Mouse (Mus musculus): Measurements from ENCODE around the gene Stx1b. TPM values are rescaled to one million over a fixed set of nuclear protein-coding genes. Genes with fewer than 3 reads are reported as not detected.
"Not testable (repeated sequence)": the region's sequence is repeated elsewhere in the genome, so short reads cannot be mapped to it uniquely, and the experiment has no call there.

The Stx1b gene
- total RNA-seq, 1 experiment from 2014 or later, result 0.64 TPM

DNA sequence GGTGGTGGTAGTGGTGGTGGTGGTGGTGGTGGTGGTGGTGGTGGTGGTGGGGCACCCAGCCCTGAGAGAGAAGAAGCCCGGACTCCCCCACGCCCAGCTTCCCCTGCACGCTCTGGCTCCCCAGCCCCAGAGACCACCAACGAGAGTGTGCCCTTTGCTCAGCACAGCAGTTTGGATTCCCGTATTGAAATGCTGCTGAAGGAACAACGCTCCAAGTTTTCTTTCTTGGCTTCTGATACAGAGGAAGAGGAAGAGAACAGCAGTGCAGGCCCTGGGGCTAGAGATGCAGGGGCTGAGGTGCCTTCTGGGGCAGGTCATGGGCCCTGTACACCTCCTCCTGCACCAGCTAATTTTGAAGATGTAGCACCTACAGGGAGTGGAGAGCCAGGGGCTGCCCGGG is 39.0 kb downstream of the Stx1b start, which contains the start of gene Gm49388:
TSS of gene Gm49388 (plus strand) at position 301 of the 400 bp plus-strand sequence.
- no peak for ATAC-seq (replicated peaks; ENCODE audit: low read depth, poor library complexity, severe bottlenecking)

DNA sequence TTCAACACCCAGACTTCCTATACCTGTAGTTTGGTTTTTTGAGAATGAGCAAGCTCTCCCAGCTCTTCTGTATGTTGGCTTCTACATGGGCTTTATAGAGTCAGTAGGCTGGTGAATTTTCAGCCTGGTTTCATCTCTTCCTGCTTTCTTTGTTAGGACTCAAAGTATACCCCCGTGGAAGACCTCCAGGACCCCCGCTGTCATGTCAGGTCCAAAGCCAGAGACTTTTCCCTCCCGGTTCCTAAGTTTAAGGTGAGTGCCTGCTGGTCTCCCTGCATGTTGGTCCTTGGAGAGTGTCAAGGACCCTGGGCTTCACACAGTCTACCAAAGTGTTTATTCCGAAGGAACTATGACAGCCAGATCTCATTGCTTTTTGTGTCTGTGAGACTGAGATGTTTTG is 46.0 kb downstream of the Stx1b start:
- no peak for ATAC-seq (replicated peaks; ENCODE audit: low read depth, poor library complexity, severe bottlenecking)

DNA sequence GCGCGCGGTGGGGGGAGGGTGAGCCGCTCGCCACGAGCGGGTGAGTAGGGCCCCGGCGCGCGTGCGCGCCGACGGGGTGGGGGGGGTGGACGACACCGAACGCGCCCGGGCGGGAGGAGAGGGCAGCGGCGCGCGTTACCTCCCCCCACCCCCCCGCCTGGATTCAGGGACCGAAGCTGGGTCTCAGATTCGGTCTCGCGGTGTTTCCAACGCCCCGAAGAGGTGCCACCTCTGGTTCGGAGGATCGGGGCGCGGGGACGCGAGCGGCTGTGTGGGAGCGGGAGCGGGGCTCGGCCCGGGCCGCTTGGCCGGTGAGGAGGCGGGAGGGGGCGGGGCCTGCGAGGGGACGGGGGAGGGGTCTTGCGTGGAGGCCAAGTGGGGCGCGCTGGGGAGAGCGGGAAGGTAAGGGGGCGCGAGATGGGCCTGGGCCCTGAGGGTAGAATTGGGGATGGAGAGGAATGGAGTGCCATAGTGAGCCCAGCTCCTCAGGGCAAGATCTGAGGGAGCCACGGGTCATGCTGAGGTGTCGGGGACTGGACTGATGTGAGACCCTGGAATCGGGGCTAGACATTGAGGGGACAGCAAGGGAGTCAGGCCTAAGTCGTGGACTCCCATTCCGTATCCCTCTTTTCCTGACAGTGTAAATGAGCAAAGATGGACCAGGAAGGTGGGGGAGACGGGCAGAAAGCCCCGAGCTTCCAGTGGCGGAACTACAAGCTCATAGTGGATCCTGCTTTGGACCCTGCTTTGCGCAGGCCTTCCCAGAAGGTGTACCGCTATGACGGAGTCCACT is 46.7 kb downstream of the Stx1b start:
- ATAC-seq (replicated peaks; ENCODE audit: low read depth, poor library complexity, severe bottlenecking), result peak; percentile 4; the same call in 1 of the 2 replicates

DNA sequence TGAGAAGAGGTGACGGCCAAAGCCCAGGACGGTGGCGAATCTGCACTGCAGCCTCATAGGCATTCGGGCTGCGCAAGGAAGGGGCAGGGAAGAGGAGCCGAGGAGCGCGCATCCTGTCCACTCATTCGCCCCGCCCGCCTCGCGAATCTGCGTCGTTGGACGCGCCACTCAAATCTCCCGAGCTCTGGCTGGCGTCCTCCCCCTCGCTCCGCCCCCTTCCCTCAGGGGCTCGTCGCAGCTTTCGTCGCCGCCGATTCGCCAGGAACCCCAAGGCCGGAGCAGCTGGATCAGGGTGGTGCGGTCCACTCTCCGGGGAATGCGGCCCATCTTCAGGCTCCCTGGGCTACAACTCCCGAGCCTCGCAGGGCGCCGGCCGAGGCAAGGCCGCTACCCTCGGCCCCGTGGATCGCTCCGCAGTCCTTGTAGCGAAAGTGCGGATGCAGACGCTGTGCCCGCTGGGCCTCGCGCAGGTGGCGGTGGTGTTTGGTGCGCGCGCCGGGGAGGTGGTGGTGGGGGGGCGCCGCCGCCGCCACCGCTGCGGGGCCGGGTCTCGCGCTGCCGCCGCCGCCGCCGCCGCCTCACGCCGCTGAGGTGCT is 47.4 kb downstream of the Stx1b start:
- peak; percentile 87 for ATAC-seq (replicated peaks; ENCODE audit: low read depth, poor library complexity, severe bottlenecking)

DNA sequence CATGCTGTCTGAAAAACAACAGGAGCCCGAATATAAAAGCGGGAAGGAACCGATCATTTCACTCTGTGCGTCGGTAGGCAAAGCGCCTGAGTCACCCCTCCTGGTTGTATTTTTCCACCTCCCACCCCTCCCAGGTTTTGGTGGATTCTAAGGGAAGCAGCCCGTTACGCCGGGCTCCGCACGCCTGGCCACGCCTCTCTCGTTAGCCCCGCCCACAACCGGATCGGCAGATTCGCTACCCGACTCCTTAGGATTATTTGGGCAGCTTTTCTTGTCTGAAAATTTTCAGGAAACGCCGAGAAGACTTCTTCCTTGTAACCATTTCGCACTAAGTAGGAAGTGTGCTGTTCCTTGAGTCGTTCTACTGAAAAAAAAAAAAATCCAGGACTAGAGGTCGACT is 47.9 kb downstream of the Stx1b start, which contains the start of gene Setd1a:
TSS of gene Setd1a (plus strand) at position 245 of the 400 bp plus-strand sequence.
- ATAC-seq (replicated peaks; ENCODE audit: low read depth, poor library complexity, severe bottlenecking), result peak; percentile 58

DNA sequence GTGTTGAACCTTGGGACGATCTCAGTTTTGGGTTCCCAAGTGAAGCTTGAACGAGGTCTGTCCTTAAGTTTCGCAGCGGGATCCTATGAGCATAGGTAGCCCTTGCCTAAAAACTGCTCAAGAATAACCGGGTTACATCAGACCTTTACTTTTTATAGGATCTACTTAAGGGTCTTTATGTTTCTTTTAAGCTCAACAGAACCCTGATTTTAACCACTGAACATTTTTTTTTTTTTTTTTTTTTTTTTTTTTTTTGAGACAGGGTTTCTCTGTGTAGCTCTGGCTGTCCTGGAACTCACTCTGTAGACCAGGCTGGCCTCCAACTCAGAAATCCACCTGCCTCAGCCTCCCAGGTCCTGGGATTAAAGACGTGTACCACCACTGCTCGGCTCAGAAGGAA is 48.5 kb downstream of the Stx1b start:
- not testable (repeated sequence) for ATAC-seq (replicated peaks; ENCODE audit: low read depth, poor library complexity, severe bottlenecking)

DNA sequence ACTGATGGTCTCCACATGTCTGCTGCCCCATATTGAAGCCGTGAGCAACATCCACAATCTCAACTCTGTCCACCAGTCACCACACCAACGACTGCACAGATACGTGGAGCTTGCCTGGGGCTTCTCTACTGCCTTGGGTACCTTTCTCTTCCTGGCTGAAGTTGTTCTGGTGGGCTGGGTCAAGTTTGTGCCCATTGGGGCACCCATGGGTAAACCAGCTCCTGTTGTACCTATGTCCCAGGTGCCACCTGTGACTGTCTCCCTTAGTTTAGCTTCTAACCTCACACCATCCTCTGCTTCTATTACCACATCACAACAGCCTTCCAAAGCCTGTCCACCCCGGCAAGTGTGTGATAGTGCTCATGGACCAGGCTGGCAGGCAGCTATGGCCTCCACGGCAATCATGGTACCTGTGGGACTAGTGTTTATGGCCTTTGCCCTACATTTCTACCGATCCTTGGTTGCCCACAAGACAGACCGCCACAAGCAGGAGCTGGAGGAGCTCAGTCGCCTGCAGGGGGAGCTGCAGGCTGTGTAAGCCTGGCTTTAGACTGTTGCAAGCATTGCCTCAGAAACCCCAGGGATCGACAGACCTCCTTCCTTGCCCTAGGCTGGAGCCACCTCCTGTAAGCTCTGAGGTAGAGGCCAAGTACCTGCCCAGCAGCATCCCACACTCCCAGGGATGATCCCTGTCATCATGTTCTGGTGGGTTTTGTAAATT is 50.5 kb downstream of the Stx1b start:
- peak; percentile 30 for ATAC-seq (replicated peaks; ENCODE audit: low read depth, poor library complexity, severe bottlenecking)

DNA sequence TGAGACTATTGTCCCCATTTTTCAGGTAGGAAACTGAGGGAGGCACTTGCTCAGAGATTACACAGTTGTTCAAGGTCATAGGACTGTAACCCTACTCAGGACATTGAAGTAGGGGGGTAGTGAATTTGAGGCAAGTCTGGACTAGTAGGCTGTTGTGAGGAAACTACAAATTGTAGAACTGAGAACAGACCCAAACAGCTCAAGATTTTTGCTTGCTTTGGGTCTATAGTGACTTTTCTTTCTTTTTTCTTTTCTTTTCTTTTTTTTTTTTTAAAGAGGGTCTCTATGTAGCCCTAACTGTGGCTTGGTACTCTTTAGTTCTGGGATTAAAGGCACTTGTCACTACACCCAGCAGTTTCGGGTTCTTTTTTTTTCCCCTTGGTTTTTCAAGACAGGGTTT is 51.8 kb downstream of the Stx1b start:
- ATAC-seq (replicated peaks; ENCODE audit: low read depth, poor library complexity, severe bottlenecking), result no peak

DNA sequence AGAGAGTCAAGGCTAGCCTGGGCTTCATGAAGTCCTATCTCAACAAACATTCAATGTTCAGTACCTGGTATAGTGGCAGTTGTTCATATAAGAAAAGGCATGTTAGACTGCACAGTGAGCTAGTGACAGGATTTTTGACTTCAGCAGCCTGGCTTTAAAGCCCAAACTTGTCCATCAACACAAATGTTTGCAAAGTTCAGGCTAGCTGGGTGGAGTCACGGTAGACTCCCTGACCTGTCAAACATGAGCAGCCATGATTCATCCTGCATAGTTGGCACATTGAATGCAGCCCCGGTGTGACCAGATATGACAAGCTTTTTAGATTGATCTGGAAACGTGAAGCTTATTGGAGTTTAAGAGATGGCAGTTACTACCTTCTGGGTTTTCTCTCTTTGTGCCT is 52.3 kb downstream of the Stx1b start:
- ATAC-seq (replicated peaks; ENCODE audit: low read depth, poor library complexity, severe bottlenecking), result no peak

DNA sequence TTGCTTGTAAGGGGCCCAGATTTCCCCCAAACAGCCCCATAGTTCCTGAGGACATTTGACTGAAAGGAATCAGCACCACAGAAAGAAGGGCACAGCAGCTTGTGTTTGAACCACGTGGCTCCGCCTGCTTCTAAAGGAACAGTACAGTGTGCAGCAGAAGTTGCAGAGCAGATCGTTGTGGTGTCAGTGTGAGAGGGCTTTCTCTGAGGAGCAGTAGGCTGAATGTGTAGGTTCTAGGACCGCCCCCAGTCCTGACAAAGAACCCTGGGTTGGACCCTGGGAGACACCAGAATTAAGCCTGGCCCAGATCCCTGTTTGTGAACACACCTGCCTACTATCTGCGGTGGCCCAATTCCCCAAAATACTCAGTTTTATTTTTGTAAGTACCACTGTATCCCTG is 53.1 kb downstream of the Stx1b start:
- no peak for ATAC-seq (replicated peaks; ENCODE audit: low read depth, poor library complexity, severe bottlenecking)

DNA sequence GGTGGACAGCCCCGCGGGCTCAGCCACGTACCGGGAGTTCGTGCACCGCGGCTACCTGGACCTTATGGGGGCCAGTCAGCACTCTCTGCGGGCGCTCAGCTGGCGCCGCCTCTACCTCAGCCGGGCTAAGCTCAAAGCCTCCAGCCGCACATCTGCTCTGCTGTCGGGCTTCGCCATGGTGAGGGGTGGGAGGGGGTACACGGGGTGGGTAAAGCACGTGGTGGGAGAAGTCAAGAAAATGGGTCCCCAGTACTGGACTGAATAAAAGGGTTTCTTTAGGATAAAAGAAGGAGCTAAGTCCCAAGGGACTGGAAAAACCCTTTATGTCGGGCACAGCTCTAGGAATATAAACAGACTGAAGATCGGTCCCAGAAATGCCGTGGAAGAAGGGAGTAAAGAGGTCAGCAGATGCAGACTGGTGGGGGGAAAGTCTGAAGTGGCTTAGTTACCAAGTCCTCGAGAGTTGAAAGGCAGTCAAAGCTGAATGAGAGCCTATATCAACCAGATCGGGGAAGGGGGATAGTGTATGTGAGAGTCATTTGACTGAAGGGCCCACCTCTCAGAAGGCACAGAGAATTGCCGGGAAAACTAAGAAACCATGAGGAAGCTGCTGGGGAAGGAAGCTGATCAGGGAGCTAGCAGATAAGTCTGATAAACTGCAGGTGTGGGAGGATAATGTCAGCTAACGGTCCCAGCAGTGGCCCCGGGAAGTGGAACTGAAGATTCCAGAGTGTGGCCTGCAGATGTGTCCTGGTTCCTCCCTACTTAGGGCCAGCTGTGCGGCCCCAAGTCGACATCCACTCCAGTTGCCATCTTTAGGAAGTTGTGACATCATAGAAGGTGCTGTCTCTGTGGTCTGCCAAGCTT is 54.1 kb downstream of the Stx1b start:
- ATAC-seq (replicated peaks; ENCODE audit: low read depth, poor library complexity, severe bottlenecking), result peak; percentile 9; the same call in 1 of the 2 replicates

DNA sequence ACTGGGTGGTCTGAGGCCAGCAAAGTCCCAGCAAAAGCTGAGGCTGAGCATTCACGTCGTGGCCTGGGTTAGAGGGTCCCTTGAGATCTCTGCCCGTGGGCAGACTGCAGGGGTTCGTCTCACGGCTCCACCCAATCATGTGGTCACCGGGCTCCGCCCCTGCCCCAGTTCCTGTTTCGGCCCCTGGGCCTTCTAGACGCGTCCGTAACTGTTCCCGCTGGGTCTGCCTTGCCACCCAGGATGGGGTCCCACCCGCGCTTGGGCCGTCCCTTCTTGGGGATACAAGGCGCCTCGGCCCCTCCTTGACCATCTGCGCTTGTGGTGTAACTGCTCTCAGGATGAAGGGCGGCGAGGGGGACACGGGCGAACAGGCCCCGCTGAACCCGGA is 54.7 kb downstream of the Stx1b start, which contains the start of gene Orai3:
TSS of gene Orai3 (plus strand) at position 165 of the 388 bp plus-strand sequence.
- ATAC-seq (replicated peaks; ENCODE audit: low read depth, poor library complexity, severe bottlenecking), result peak; percentile 59

DNA sequence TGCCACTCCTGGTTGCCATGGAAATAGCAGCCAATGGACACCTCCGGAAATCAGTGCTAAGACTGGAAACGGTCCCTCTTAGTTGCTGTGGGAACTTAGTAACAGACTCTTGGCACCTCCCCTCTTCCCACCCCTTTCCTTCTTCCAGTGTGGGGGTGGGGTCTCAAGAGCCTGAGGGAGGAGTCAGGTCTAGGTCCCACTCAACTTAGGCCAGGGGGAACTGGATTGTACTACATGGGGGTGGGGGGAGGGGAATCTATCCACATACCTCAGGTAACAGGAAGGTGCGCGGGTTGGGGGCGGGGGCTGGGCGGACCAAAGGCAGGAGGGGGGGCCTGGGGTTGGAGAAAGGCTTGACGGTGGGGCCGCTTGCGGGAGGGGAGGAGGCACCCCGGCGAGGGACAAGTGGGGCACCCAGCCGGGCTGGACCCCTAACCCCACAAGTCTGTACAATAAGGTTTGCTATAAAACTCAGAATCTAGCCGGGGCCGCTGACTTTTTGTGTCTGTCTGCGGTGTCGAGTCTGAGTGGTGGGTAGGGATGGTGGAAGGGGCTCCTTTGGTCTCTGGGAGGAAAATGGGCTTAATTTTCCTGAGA is 55.3 kb downstream of the Stx1b start:
- ATAC-seq (replicated peaks; ENCODE audit: low read depth, poor library complexity, severe bottlenecking), result peak; percentile 71

DNA sequence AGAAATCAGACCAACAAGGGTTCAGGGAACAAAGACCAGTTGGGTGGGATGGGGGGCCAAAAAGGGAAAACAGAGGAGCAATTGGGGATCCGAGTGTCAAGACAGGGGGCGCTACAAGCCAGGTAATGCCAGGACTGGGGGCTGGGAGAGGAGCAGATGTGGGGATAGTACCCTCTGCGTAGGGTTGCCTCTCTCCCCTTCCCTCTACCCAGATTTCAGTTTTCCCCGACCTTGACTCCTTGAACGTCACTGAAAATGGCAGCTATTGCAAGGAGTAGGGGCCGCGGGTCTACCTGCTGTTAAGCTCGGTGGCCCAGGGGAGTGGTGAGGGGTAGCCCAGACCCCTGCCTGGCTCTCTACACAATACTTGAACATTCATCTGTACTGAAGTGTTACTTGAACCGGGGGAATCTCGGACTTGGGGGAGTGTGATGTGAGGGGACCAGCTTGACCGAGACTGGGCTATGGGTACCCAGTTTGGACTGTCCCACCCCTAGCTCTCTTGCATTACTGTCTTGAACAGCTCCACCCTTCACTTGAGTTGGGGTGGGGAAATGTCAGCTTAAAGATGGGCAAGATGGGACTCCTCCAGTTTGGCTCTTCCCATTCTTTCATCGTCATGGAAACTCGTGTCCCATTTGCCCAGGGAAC is 55.9 kb downstream of the Stx1b start:
- ATAC-seq (replicated peaks; ENCODE audit: low read depth, poor library complexity, severe bottlenecking), result no peak

DNA sequence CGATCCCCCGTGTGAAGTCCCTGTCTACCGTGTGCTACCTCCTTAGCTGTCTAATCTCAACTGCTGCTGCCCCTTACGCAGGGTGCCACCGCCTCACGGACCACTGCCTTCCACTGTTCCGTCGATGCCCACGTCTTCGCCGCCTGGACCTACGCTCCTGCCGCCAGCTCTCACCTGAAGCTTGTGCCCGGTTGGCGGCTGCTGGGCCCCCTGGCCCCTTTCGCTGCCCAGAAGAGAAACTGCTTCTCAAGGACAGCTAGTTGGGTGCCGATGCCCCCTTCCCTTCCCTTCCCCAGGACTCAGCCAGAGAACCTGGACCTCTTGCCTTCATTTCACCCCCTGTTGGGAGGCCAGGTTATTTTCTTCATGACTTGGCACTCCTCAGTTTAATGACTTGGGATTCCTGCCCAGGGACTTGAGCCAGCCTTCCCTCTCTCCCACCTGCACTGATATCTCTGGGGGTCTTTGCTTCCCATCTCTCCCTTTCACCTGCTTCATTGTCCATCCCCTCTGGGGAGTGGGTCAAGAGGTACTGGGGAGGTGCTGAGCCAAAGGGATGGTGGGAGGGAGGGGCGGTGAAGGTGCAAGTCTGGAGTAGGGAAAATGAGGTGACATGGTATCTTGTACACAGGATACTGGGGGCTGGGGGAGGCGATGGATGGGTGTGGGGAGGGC is 56.5 kb downstream of the Stx1b start:
- no peak for ATAC-seq (replicated peaks; ENCODE audit: low read depth, poor library complexity, severe bottlenecking)

DNA sequence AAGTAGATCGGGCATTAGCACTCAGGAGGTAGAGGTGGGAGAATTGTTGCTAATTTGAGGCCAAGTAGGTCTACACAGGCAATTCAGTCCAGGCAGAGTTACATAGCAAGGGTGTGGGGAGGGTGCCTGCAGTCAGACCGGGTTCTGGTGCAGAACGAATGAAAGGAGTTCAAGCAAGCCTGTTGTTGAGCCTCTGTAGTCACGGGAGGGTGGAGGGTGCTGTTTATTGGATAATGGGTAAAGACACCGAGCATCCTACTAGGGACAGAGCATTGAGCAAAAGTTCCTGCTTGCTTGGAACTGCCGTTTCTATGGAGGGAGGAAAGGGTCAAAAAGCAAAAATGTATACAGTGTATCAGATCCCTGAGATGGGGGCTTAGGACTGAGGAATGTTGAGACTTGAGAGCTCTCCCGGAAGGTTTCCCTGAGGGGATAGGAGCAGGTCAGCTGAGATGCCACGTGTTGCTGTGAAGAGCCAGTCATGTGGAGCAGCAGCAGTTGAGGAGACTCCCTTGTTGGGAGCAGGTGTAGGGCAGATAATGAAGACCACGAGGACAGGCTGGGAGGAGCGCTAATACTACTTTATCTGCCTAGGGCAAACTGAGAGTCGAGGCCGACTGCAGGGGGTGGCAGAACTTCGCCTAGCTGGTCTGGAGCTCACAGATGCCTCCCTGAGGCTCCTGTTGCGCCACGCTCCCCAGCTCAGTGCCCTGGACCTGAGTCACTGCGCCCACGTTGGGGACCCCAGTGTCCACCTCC is 57.3 kb downstream of the Stx1b start:
- peak; percentile 19 for ATAC-seq (replicated peaks; ENCODE audit: low read depth, poor library complexity, severe bottlenecking)

DNA sequence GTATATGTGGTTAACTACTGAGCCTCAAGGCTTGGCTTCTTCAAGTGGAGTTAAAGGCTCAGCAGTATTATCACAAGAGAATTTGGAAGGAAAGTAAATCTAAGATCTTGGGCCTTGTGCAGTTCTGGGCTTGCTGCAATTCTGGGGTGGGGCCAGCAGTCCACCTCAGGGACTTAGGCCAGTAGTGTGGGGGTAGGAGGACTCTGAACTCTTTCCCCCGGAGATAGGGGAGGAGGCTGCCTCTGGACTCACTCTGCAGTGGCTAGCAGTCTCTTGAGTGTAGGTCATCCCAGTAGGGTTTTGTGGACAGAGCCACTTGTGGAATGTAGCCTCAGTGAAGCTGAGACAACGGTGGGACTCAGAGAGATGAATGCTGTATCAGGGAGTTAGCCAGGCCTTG is 58.6 kb downstream of the Stx1b start:
- no peak for ATAC-seq (replicated peaks; ENCODE audit: low read depth, poor library complexity, severe bottlenecking)

DNA sequence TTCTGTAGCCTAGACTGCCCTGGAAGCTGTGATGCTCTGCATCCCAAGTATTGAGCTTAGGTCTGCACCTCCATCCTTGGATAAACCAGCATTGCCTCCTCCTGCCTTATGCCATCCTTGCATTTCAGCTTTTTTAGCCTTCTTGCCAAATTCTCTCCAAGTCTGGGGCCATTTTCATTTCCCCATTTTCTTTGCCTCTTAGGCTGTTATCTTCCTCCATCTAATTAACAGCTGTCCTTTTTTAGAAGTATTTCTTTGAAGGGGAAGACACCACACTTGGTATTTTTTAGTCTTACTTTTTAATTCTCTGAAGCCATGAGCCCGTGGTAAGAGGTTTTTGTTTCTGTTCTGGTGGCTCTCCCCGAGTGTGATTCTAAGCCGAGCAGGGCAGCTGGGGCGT is 60.7 kb downstream of the Stx1b start:
- ATAC-seq (replicated peaks; ENCODE audit: low read depth, poor library complexity, severe bottlenecking), result no peak

All from common myeloid progenitor, adult 5-6 weeks (primary cell).